Mouse (Mus musculus) spleen, adult 18-20 months (tissue): ENCODE results near the gene Carm1.
"Not testable (repeated sequence)": the region's sequence is repeated elsewhere in the genome, so short reads cannot be mapped to it uniquely, and the experiment has no call there.

Experiments used
- DNase-seq, 2 experiments: peaks; one replicate each; pipeline ENCODE4 v3.0.0; 2022; ENCODE audit warnings: mixed read lengths in 2 of 2

The Carm1 gene

GRCm38 (mm10) chr9:21578226-21578625 lies 31.5 kb downstream of the Carm1 start:
- DNase-seq, result no peak

GRCm38 (mm10) chr9:21585401-21585800 lies 38.7 kb downstream of the Carm1 start:
- no peak for DNase-seq

- no peak for DNase-seq
These were observed 41.1 kb downstream of the Carm1 start for GRCm38 (mm10) chr9:21587678-21588349.

- DNase-seq, result no peak
These were observed 41.7 kb downstream of the Carm1 start for GRCm38 (mm10) chr9:21588350-21588749.

- DNase-seq, result no peak
These were observed 42.8 kb downstream of the Carm1 start for GRCm38 (mm10) chr9:21589538-21589937.

GRCm38 (mm10) chr9:21591127-21591830 lies 44.6 kb downstream of the Carm1 start:
- DNase-seq, result no peak

GRCm38 (mm10) chr9:21591831-21592702 lies 45.4 kb downstream of the Carm1 start:
- no peak for DNase-seq

- DNase-seq, result peak; percentile 73 to 80
These were observed 46.0 kb downstream of the Carm1 start, which contains the start of the genes Timm29 and Yipf2 for GRCm38 (mm10) chr9:21592703-21593121. TSS of gene Timm29 (plus strand) at chr9:21592722. TSS of gene Yipf2 (minus strand) at chr9:21592828.

GRCm38 (mm10) chr9:21593122-21593721 lies 46.5 kb downstream of the Carm1 start:
- peak; percentile 25 to 39 for DNase-seq

- not testable (repeated sequence) for DNase-seq
These were observed 47.7 kb downstream of the Carm1 start for GRCm38 (mm10) chr9:21594350-21594749.

GRCm38 (mm10) chr9:21594838-21595237 lies 48.1 kb downstream of the Carm1 start:
- no peak for DNase-seq

- peak in 1 of 2 experiments; percentile 47 for DNase-seq
These were observed 51.5 kb downstream of the Carm1 start for GRCm38 (mm10) chr9:21598198-21598597.

- DNase-seq, result no peak
These were observed 53.5 kb downstream of the Carm1 start for GRCm38 (mm10) chr9:21600186-21600585.

GRCm38 (mm10) chr9:21601073-21601472 lies 54.4 kb downstream of the Carm1 start:
- no peak for DNase-seq

- DNase-seq, result peak; percentile 44 to 69
These were observed 55.2 kb downstream of the Carm1 start for GRCm38 (mm10) chr9:21601722-21602399.

- no peak for DNase-seq
These were observed 57.4 kb downstream of the Carm1 start for GRCm38 (mm10) chr9:21604119-21604518.

GRCm38 (mm10) chr9:21605865-21606264 lies 59.2 kb downstream of the Carm1 start:
- no peak for DNase-seq

GRCm38 (mm10) chr9:21606648-21607047 lies 60.0 kb downstream of the Carm1 start:
- DNase-seq, result no peak

GRCm38 (mm10) chr9:21609861-21610260 lies 63.2 kb downstream of the Carm1 start:
- DNase-seq, result peak; percentile 67 to 70

- no peak for DNase-seq
These were observed 68.3 kb downstream of the Carm1 start for GRCm38 (mm10) chr9:21614864-21615616.

- DNase-seq, result peak; percentile 99
These were observed 69.0 kb downstream of the Carm1 start, which contains the start of gene Smarca4 for GRCm38 (mm10) chr9:21615617-21616231. TSS of gene Smarca4 (plus strand) at chr9:21616169.
